Mouse (Mus musculus): Measurements from ENCODE around the gene Sp100.
"Not testable (repeated sequence)": the region's sequence is repeated elsewhere in the genome, so short reads cannot be mapped to it uniquely, and the experiment has no call there.

DNA sequence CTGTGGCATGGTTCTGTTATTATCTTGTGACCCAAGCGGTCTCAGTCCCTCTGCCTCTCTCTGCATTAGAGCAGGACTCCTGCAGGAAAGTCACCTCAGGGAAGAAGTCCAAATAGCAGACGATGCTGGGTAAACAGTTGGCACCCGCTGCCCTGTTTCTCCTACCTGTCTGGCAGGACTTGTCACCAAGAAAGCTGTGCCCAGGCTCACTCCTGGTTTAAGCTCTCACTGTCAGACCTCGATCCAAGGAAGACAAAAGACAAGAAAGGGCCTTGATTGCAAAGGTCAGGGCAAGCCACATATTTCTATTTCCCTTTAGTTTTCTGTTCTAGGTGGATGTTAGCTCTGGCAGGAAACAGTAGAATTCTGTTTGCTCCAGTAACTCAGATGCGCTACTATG lies 736 bp downstream of the Sp100 start:
- TF ChIP-seq CTCF (IDR thresholded peaks at IDR 0.05; ENCODE audit: low read depth, low read length); POLR2A (IDR thresholded peaks at IDR 0.05; ENCODE audit: extremely low read depth, insufficient read depth, low read length): not testable (repeated sequence)

Measured in liver, adult 2 months (tissue).